Mouse (Mus musculus): ENCODE data around the gene Ccdc157.
"Not testable (repeated sequence)": the region's sequence is repeated elsewhere in the genome, so short reads cannot be mapped to it uniquely, and the experiment has no call there.

The Ccdc157 gene

DNA sequence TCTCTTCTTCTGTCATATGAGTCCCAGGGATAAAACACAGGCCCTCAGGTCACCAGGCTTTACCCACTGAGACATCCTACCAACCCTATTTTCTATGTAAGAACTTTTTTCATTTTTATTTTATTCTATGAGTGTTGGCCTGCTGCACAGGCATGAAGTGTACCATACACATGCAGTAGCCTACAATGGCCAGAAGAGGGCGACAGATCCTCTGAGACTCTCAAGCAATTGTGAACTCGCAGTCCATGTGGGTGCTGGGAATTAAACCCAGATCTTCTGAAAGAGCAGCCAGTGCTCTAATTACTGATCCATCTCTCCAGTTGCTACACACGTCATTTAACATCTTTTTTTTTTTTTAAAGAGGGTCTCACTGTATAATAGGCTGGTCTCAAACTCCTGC, 26.6 kb downstream of the Ccdc157 start:
- DNase-seq (ENCODE audit: low spot score): no peak

- DNase-seq (ENCODE audit: low spot score): not testable (repeated sequence)
These were observed 31.6 kb downstream of the Ccdc157 start for GRCm38 (mm10) chr11:4128461-4128860.

- no peak for DNase-seq (ENCODE audit: low spot score)
These were observed 33.0 kb downstream of the Ccdc157 start for GRCm38 (mm10) chr11:4127059-4127458.

DNA sequence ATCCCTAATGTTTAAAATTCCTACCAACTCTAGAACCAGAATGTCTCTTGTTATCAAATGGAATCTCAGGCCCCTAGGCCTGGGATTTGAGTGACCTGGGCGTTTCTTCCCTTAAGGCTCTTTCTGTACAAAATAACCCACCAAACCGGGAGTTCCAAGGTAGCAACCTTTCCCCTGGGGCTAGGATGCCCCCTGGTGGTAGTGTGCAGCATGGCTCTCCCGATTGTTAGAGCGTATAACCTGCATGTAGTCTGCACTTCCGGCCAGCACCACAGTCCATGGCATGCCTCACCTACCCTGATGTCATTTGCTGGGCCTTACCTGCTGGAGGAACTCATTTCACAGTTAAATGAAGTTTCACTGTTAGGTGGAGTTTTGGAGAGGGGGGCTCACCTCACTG, 36.2 kb downstream of the Ccdc157 start:
- peak; percentile 68 for DNase-seq (ENCODE audit: low spot score)

DNA sequence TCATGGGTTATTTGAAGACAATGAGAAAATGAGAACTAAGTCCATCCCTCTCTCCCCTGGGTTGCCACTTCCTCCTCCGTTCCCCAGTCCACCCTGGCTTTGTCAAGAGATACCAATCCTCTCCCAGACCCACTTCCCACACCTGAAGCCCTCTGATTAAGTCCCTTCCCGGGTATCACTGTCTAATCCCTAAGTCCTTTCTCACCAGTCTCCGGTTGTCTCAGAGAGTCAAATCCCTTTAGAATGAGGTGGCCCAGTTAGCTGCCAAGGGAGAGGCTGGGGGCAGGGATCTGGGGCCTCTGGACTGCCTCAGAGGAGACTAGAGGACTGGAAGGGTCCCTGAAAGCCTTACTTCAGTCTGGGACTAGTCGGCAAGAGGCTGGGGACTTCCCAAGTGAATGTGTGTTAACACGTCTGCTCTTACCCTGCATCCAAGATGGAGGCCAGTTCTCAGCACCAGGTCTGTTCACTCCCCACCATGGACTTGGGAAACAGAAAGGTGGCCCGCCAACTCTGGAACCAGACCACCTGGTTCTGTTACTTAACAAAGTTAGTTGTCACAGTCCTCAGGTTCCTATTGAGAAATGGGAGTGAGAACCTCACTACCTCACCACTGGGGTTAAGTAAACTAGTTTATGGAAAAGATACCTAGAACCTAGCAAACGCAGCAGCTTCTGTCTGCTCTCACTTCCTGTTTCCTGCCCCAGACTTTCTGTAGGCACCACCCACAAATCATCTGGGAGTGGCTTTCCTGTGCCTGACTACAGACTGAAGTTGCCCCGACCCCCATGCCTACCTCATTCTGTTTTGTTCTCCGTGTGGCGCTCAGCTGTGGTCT, 37.1 kb downstream of the Ccdc157 start, which contains the start of gene Sec14l2:
TSS of gene Sec14l2 (minus strand) at position 674 of the 838 bp plus-strand sequence.
- DNase-seq (ENCODE audit: low spot score): no peak

GRCm38 (mm10) chr11:4122226-4122625, 37.9 kb downstream of the Ccdc157 start:
- DNase-seq (ENCODE audit: low spot score): no peak

GRCm38 (mm10) chr11:4121691-4122090, 38.4 kb downstream of the Ccdc157 start:
- no peak for DNase-seq (ENCODE audit: low spot score)

DNA sequence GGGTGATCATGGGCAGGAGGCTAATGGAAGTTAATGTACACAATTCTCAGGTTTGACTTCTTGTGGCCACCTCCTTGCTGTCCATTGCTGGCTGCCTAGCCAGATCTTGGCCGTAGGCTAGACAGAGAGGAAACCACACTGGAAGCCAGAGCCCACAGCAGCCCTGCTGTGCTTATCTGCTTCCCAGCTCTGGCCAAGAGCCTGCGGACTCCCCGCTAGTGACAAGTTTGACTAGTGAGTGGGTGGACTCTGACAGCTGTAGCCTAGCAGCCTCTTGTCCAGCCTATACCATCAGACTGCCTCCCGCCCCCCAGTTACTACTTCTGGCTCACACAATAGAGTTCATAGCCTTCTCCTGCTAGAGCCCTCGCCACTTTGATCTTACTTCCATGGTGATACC, 40.5 kb downstream of the Ccdc157 start:
- no peak for DNase-seq (ENCODE audit: low spot score)

DNA sequence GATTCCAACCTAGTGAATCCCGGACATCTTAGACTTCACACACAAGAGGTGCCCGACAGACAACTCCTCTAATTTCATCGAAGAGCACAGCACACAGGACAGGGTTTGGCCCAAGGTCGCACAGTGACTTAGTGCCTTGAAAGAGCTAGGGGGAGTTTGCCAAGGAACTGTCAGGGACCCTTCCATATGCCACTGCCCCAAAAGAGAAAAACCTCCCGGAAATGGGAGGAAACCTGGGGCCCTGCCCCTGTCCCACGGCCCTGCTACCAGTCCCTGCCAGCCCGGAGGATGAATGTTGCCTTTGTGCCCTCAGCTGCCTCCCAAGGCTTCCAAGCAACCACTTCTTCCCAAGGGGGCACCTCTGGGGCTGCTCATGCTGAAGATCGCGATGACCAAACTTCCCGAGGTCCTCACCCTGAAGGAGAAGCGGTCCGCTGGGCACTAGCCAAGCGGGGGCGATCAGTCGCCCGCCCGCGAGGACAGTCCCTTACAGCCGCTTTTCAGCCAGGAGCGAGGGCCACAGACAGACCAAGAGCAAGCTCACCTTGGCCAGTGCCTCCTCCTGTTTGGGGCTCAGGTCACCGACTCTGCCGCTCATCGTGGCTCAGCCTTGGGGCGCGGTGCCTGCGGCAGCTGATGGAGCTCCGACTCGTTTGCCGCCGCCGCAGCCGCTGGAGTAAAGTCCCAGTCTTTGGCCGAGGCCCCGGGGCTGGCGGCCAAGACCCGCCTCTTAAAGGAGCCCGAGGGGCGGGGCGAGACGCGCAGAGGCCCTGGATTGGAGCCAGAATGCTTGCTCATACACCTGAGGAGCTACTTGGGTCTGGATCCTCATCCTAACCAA, 41.8 kb downstream of the Ccdc157 start:
- DNase-seq (ENCODE audit: low spot score): peak; percentile 81

GRCm38 (mm10) chr11:4117372-4118071, 42.6 kb downstream of the Ccdc157 start:
- DNase-seq (ENCODE audit: low spot score): no peak

DNA sequence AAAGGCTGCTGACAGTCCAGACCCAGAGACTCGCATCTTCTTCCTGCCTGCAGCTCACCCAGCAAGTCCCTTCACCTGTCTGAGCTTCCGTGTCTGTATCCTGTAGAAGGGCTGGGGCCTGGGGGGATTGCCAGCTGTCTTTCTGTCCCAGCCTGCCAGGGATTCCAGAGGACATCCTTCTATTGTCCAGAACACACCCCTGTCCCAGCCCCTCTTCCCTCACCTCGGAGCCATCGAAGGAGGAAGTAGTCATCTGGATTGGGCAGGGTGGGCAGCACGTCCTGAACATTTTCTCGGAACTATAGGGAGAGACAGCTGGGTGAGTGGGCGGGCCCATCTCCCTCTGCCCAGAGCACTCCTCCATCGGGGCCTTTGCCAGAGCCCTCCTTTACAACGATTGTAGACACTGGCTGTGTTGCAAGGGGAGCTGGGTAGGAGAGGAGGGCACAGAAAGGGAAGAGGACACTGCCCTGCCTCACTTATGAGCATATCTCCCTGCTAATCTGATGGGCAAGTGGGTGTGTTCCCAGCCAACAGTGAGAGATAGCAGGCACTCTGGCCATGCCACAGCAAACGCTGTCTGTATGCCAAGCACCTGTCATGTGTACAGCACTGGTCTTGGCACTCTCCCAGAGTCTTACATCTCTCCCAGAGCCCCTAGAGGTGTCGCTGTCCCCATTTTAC, 43.5 kb downstream of the Ccdc157 start:
- peak; percentile 65 for DNase-seq (ENCODE audit: low spot score)

GRCm38 (mm10) chr11:4115407-4115806, 44.7 kb downstream of the Ccdc157 start:
- no peak for DNase-seq (ENCODE audit: low spot score)

DNA sequence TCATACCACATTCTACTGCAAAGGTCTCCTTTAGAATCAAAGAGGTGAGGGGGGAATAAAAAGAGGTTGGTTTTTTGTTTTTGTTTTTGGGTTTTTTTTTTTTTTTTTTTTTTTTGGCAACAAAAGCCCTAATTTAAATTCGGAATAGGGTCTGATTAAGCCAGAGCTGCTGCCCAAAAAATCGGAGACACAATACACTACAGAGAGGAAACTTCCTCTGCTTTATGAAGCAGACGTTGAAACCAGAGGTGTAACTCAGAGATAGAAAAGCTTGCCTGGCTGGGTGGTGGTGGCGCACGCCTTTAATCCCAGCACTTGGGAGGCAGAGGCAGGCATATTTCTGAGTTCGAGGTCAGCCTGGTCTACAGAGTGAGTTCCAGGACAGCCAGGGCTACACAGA, 45.6 kb downstream of the Ccdc157 start:
- not testable (repeated sequence) for DNase-seq (ENCODE audit: low spot score)

DNA sequence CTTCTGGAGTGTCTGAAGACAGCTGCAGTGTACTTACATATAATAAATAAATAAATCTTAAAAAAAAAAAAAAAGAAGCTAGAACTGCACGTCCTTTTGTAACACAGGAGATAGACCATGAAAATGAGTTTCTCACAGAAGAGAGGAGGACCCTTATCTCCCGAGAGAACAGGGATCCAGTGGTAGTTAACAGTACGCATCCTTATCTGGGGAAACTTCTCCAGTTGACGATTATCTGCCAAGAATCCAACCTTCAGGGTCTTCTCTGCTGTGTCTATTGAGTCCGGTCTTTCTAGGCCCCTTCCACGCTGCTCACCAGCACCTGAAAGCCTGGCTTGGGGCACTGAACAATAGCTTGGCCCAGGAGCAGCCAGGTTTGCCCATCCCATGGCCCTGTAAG, 46.1 kb downstream of the Ccdc157 start:
- DNase-seq (ENCODE audit: low spot score): no peak

GRCm38 (mm10) chr11:4113496-4113895, 46.6 kb downstream of the Ccdc157 start:
- no peak for DNase-seq (ENCODE audit: low spot score)

- DNase-seq (ENCODE audit: low spot score): no peak
These were observed 47.2 kb downstream of the Ccdc157 start for GRCm38 (mm10) chr11:4112861-4113260.

DNA sequence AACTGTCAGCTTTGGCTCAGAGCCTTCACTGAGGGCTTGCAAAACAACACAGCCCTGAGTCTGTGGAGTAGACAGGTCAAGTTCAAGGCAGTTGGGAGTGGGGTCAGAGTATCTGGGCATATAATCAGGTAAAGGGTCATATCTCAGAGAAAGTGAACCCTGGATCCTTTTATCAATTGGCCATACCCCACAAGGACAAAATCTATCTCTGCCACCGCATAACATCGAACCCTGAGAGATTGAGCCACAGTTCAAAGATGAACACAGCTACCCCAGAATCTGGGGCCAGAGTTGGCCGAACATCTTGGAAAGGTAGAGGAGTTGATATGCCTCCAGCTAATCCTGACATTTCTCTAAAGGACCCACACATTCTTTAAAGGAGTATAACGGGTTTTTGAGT, 48.1 kb downstream of the Ccdc157 start:
- no peak for DNase-seq (ENCODE audit: low spot score)

DNA sequence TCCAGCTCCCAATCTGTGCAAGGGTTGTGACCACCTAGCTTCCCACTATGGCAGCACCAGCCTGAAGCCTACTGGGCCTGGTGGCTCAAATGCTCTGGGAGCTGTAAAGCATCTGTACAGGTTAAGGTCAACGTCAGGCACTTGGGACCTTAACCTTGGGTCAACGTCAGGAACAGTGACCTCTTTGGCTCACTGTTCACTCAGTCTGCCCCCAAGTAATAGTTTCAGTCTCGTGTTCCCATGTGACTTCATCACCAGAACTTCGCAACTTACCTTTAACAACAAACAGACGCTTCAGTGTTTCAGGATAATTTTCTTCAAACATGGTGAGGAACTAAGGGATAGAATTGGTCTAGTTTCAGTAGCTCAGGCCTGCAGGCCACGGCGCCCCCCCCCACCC, 51.4 kb downstream of the Ccdc157 start:
- no peak for DNase-seq (ENCODE audit: low spot score)

DNA sequence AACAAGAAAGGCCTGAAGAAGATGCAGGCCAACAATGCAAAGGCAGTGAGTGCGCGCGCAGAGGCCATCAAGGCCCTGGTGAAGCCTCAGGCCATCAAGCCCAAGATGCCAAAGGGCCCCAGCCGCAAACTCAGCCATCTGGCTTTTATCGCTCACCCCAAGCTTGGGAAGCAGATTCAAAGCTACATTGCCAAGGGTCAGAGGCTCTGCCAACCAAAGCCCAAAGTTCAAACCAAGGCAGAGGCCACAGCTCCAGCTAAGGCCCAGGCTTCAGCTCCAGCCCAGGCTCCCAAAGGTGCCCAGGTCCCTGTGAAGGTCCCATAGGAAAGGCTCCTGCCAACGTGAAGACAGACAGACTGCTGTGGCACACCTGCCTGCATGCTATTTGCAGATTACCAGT, 52.2 kb downstream of the Ccdc157 start:
- not testable (repeated sequence) for DNase-seq (ENCODE audit: low spot score)

DNA sequence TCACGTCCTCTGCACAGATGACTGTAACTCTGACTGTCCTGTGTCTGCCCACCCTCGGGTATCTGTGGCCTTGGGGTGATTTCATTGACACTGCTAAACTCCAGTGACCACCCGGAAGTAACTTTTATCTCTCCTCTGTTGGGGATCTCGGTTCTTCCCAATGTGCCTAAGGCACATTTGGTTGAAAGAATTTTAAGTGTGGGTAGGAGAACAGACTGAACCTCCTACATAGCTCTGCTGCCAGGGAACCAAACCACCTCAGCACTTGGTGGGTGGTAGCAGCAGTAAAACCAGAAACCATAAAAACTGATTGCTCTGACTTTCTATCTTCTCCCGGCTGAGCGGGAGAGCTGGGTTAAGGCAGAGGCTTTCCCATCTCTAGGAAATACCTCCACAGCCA, 54.6 kb downstream of the Ccdc157 start:
- no peak for DNase-seq (ENCODE audit: low spot score)

- no peak for DNase-seq (ENCODE audit: low spot score)
These were observed 55.1 kb downstream of the Ccdc157 start for GRCm38 (mm10) chr11:4104989-4105388.

DNA sequence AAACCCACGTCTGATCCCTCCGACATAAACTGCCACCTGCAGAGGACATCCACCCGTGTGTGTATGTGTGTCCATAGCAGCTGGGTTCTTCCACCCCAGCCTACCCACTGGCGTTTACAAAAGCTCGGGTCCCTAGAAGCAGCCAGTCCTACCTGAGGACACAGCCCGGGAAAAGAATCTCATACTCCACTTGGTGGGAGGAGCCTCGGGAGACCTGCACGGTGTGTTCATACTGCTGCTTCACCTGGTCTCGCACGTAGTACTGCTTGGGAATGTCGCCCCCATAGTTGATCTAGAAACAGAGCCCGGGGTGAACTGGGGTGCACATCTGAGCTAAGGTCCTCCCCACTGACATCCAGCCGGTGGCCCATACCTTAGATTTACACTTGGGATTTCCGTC, 56.6 kb downstream of the Ccdc157 start:
- no peak for DNase-seq (ENCODE audit: low spot score)

Measured in layer of hippocampus, adult 11-12 months (tissue).